8 mouse cellular contexts compared by ENCODE assay signal in the genomic region with DNA sequence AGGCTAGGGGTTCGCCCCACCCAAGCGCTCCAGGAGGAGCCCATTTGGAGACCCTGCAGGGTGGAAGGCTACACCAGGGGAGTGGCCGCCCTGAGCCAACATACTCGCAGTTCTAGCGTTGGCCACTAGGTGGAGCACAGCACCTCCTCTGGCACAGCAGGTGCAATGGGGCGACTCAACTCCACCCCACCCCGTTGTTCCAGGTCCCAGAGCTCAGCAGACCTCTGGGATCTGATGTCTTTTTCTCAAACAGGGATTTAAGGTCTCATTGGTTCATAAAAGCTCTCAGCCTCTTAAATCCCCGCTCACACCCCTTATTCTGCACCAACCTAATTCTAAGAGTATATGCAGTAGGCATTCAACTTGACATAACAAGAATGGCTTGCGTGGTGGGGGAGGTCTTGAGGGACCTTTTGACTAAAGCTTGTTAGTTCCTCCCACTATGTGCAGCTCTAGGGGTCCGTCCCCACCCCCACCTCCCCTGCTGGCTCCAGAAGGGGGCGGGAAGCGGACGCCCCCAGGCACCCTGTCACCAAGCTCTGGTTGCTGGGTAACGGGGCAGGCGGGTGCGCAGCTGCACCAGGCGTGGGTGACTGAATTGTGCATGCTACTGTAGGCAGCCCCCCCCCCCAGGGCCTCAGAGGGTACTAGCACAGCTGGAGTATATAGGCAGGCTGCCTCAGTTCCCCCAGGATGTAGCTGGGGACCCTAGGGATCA. TPM values are rescaled to one million over a fixed set of nuclear protein-coding genes. Genes with fewer than 3 reads are reported as not detected.
DNase-seq lines count a peak whose midpoint lies in the region; ATAC-seq lines count a peak whose summit lies in the region.

No protein-coding gene starts in this region.

- WGBS in hindbrain, embryonic 14.5 days = 8% methylated on average over 17 of the region's 17 CpGs

- H3K4me2 ChIP-seq in hindbrain, embryonic 14.5 days (replicated peaks) = peak overlapping the region; percentile 41

- peak; percentile 65 for DNase-seq in WW6 (ENCODE audit: low read depth, low spot score)
- DNase-seq in cerebellum, adult 9-11 months = peak; percentile 85
- DNase-seq in frontal cortex, adult 2 months (ENCODE audit: extremely low spot score in 1 of 2, low spot score in 1 of 2) = peak; percentile 80 to 96
- DNase-seq in hindbrain, embryonic 14.5 days (ENCODE audit: low spot score) = peak; percentile 85
- peak; percentile 85 to 91 for DNase-seq in left cerebral cortex, adult 8-10 months (ENCODE audit: low spot score in 2 of 2)
- DNase-seq in mesoderm, embryonic 11.5 days (ENCODE audit: low read depth, low spot score) = peak; percentile 89
- DNase-seq in right cerebral cortex, postnatal 36 days (ENCODE audit: low spot score in 2 of 2) = peak; percentile 82 to 84
- peak; percentile 76 to 84 for DNase-seq in urinary bladder, postnatal 36 days (ENCODE audit: low spot score in 2 of 2)

- H3K4me3 ChIP-seq in hindbrain, embryonic 14.5 days (replicated peaks; ENCODE audit: low read length) = no peak overlapping the region

- peaks cover 34% of the 10 kb centered on the region for H3K4me1 ChIP-seq in hindbrain, embryonic 14.5 days (replicated peaks; ENCODE audit: control insufficient read depth, insufficient read depth, low read length)

- H3K27me3 ChIP-seq in hindbrain, embryonic 14.5 days (ENCODE audit: control insufficient read depth, insufficient read depth, low read length) = no peaks in the 10 kb centered on the region

- ATAC-seq in hindbrain, embryonic 14.5 days (ENCODE audit: low FRiP score) = peak; percentile 63

- peaks cover 13% of the 10 kb centered on the region for H3K36me3 ChIP-seq in hindbrain, embryonic 14.5 days (replicated peaks; ENCODE audit: control insufficient read depth, insufficient read depth)

- H3K9ac ChIP-seq in hindbrain, embryonic 14.5 days = peak overlapping the region; percentile 34; the same call in 1 of the 2 replicates

- H3K9me3 ChIP-seq in hindbrain, embryonic 14.5 days (ENCODE audit: control insufficient read depth, low read length) = no peaks in the 10 kb centered on the region

- H3K27ac ChIP-seq in hindbrain, embryonic 14.5 days = peak overlapping the region; percentile 68

RNA-seq across cellular contexts. Expression of gene Rexo1, which starts 5.2 kb away (rescaled TPM):
- polyA plus RNA-seq in frontal cortex, adult 2 months (2012; rRNA removed) = 45.5 and 49.0 TPM in 2 replicates
- 29.0 and 30.8 TPM in 2 replicates for polyA plus RNA-seq in hindbrain, embryonic 14.5 days (2014; fragmentation: Nextera tagmentation; extraction: Ambion mirVana)
- total RNA-seq in left cerebral cortex, adult 8-10 months (2022) = 10 to 100 TPM; 40.7 to 46.6 (median 44.7) TPM

RNA-seq across cellular contexts. Expression of gene Klf16, which starts 10.6 kb away (rescaled TPM):
- polyA plus RNA-seq in frontal cortex, adult 2 months (2012; rRNA removed) = 37.9 and 41.5 TPM in 2 replicates
- 5.1 and 5.3 TPM in 2 replicates for polyA plus RNA-seq in hindbrain, embryonic 14.5 days (2014; fragmentation: Nextera tagmentation; extraction: Ambion mirVana)
- total RNA-seq in left cerebral cortex, adult 8-10 months (2022) = 10 to 100 TPM; 53.0 to 65.9 (median 61.2) TPM

RNA-seq across cellular contexts. Expression of gene Abhd17a, which starts 23.6 kb away (rescaled TPM):
- polyA plus RNA-seq in frontal cortex, adult 2 months (2012; rRNA removed) = 253 and 271 TPM in 2 replicates
- polyA plus RNA-seq in hindbrain, embryonic 14.5 days (2014; fragmentation: Nextera tagmentation; extraction: Ambion mirVana) = 157 and 174 TPM in 2 replicates
- total RNA-seq in left cerebral cortex, adult 8-10 months (2022) = 100 to 1,000 TPM; 157 to 168 (median 166) TPM

RNA-seq across cellular contexts. Expression of gene Atp8b3, which starts 27.6 kb away (rescaled TPM):
- 0.22 and 0.25 TPM in 2 replicates for polyA plus RNA-seq in frontal cortex, adult 2 months (2012; rRNA removed)
- polyA plus RNA-seq in hindbrain, embryonic 14.5 days (2014; fragmentation: Nextera tagmentation; extraction: Ambion mirVana) = 0.87 and 1.1 TPM in 2 replicates
- total RNA-seq in left cerebral cortex, adult 8-10 months (2022) = under 1 TPM in 3 of 4 experiments, not detected in 1; 0.08 to 0.21 (median 0.18) TPM

RNA-seq across cellular contexts. Expression of gene Scamp4, which starts 36.1 kb away (rescaled TPM):
- polyA plus RNA-seq in frontal cortex, adult 2 months (2012; rRNA removed) = 61.0 and 66.1 TPM in 2 replicates
- polyA plus RNA-seq in hindbrain, embryonic 14.5 days (2014; fragmentation: Nextera tagmentation; extraction: Ambion mirVana) = 63.1 and 64.5 TPM in 2 replicates
- total RNA-seq in left cerebral cortex, adult 8-10 months (2022) = 10 to 100 TPM; 38.8 to 46.5 (median 43.1) TPM
